Mouse (Mus musculus) stomach, postnatal 0 days (tissue): ENCODE results near the gene Serpinf2.

ENCODE experiments used
- CTCF ChIP-seq: IDR thresholded peaks from 2 replicates; pipeline ENCODE4 v1.5.1; 2016; ENCODE audit warnings: antibody characterized with exemption, low read depth, mild to moderate bottlenecking, moderate library complexity
- EP300 ChIP-seq: optimal IDR thresholded peaks from 2 replicates; pipeline ENCODE3; 2016; ENCODE audit warnings: antibody characterized with exemption

DNA sequence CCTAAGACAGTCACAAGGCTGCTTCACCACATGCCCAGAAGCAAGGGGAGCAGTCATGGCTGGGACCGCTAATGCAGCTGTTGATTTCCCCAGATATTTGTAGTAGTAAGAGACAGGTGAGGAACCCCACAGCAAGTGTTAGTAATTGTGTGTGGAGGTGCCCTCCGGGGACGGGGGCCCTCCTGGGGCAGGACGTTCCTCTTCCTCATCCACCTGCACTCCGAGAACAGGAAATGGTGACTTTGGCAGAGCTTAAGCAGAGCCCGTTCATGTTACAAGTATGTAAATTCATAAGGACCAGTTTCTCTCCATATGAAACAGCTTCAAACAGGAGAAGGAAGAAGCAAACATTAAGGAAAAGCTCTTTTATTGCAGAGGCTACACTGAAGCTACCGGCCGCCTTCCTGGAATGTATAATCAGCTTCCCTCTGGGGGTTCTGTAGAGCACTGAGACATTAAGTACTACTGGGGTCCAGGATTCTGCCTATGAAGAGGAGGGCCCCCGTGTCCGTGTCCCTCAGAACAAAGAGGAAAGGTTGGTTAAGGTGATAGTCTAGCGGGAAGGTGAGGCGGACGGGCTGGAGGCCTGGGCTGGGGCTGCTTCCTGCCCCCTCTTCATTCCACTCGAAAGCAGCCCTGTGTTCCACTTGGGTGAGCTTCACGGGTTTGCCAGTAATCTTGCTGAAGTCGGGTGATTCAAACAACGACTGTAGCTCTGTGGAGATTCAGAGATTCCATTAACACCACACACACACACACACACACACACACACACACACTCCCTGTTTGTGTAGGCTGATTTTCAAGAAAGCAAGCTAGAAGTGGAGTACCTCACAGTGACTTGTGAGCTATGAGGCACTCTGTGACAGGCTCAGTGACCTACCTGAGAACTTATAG, 29.5 kb downstream of the Serpinf2 start:
- TF ChIP-seq CTCF (no peak), EP300 (no peak)
